Mouse (Mus musculus): Measurements from ENCODE around the gene Tppp.
A peak's percentile ranks its signal among the peaks of the same experiment; 100 is the strongest.
"Not testable (repeated sequence)": the region's sequence is repeated elsewhere in the genome, so short reads cannot be mapped to it uniquely, and the experiment has no call there.

Gene Tppp

DNA sequence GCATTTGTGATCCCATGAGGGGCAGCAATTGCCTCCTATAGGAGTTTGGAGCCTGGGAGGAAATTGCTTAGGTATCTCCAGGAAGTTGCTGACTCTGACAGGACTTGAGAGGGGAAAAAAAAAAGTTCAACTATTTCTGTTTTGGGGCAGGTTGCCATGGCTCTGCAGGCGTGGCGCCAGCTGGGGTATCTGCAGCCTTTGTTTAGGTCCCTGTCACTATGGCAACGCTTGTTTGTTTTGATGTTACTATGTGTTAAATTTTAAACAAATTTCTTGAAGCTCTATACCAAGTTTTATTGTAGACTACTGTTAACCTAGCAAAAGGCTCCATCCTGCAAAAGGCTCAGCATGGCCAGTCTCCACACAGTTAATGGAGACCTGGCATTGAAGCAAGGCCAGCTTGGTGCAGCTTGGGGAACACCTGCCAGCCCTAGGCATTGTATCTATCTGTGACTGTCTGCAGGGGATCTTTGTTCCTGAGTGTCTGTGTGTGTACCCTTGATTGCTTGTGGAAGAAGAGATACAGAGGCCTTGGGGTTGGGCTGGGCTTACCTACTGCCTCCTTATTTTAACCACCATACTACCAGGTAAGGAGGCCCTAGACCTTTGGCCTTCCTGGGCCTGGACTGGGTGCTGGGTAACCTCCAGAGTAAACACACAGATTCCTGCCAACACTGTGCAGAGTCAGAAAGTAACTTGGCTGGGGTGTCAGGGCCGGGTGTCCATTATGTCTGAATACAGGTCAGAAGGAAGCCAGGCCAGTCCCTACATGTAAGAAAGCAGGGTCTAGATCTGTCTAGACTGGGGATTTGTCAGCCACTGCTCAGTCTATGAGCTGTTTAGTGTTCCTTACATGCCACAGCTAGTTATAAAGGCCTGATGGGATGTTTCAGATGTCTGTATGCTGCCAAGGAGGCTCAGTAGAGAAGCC lies 16.2 kb downstream of the Tppp start:
- DNase-seq (ENCODE audit: low spot score in 2 of 2) = no peak

- no peak for DNase-seq (ENCODE audit: low spot score in 2 of 2)
Measured at GRCm38 (mm10) chr13:74026215-74026614, 17.0 kb downstream of the Tppp start.

DNA sequence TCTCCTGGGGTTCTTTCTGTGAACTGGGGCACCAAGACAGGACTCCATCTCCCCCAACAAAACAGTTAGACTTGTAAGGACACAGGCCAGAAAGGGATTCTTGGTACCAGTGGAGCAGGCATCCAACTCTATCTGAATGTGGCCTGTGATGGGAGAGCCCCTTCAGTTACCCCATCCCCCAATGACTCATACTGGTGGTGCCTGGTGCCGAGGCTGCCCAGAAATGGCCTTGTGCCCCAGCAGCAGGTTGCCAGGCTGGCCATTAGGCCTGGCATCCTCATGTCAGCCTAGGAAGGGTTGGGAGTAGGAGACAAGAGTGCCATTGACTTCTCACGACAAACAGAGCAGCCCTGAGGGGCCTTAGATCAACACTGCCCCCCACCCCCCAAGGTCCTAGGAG lies 18.9 kb downstream of the Tppp start:
- no peak for DNase-seq (ENCODE audit: low spot score in 2 of 2)

DNA sequence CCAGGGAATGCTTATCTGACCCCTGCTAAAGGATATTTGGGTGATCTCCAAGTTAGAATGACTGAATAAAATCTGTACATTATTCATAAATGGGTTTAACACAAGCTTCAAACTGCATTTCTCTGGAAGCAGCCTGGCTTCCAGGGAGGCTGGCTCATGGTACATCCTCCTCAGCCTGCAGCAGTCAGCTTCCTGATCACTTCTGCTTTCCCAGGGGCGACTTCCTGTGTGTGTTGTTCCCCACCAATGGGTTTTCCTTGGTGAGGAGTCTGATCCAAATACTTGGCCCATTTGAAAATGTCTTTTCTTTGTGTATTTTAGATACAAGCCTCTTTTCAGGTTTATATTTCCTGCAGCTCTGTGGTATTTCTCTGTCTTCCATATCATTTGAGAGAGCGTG lies 19.8 kb downstream of the Tppp start:
- no peak for DNase-seq (ENCODE audit: low spot score in 2 of 2)

GRCm38 (mm10) chr13:74030691-74031090 lies 21.5 kb downstream of the Tppp start:
- no peak for DNase-seq (ENCODE audit: low spot score in 2 of 2)

DNA sequence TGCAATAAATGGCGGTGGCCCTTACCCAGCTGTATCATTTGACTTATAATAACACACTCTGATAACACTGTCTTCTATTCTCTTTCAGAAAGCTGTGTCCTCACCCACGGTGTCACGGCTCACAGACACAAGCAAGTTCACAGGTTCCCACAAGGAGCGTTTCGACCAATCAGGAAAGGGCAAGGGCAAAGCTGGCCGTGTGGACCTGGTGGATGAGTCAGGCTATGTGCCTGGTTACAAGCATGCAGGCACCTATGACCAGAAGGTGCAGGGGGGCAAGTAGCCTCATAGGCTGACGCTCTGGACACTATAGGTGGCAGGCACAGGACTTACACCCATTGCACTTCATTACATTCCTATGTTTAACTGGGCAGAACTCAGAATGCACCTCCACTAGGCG lies 21.9 kb downstream of the Tppp start:
- DNase-seq (ENCODE audit: low spot score in 2 of 2) = no peak

DNA sequence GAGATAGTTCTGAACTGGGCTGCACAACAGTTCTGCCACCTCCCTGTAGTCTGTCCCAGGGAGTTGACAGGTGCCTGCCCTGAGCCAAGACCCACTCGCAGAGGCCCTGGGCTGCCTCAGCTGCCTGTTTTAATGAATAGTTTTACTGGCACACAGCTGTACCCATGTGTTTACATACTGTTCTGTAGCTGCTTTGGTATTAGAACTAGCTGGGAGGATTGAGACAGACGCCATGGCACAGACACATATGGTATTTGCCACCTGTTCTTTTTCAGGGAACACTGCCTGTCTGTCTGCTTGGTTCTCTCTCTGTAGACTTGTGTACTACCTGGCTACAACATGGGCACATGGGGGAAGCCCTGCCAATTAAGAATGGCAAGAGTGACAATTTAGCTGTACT lies 25.5 kb downstream of the Tppp start:
- DNase-seq (ENCODE audit: low spot score in 2 of 2) = no peak

DNA sequence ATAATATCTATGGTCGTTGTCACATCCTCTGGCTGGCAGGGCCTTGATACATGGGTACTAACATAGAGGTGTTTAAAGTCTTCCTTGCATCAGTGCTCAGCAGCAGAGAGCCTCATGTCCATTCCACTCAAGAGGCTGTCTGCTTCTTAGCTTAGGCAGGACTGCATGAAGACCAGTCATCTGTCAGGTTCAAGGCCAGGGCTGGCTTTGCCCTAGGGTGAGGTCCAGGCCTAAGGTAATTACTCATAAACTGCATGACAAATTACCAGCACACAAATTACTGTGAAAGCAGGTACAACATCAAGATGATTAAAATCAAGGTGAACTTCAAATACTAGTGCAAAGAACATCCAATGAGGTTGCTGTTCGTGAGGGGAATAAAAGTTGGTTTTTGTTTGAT lies 26.6 kb downstream of the Tppp start:
- no peak for DNase-seq (ENCODE audit: low spot score in 2 of 2)

GRCm38 (mm10) chr13:74039926-74040325 lies 30.7 kb downstream of the Tppp start:
- DNase-seq (ENCODE audit: low spot score in 2 of 2) = no peak

DNA sequence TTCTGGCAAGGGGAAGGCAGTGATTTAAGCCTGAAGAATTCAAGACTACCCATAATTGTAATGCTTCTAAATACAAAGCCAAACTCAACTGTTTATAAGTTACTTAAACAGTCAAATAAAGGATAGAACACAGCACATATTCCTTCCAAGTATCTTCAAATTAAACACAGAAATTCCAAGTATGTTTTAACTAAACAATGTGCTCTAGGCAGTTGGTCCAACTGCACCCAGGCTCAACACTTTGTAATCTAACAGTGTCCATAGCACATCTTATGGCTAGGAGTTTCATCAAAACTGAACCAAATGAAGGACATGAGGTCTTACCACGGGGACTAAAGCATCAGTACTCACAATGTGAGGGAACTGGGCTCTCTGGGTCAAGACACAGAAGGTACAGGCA lies 47.0 kb downstream of the Tppp start:
- DNase-seq (ENCODE audit: low spot score in 2 of 2) = no peak

DNA sequence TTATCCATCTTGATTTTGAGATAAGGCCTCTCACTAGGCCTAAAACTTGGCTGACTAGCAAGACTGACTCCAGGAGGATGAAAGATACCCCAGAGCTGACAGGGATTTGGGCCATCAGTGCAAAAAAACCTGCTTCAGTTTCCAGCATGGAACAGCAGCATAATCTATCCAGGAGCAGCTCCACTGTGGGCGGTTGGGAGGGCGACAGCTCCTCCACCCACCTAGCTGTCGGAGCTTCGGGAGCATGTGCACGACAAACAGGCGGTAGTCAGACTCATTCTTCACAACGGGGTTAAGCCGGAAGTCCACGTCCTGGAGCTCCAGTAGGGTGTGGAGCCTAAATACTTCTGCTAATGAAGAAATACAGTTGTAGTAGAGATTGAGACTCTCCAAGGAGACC lies 48.9 kb downstream of the Tppp start:
- DNase-seq (ENCODE audit: low spot score in 2 of 2) = peak in 1 of 2 experiments; percentile 20

GRCm38 (mm10) chr13:74061613-74062377 lies 52.6 kb downstream of the Tppp start, which contains the start of gene Cep72:
Gene Cep72, minus strand, starts transcription at chr13:74062299.
- peak; percentile 72 to 73 for DNase-seq (ENCODE audit: low spot score in 2 of 2)

GRCm38 (mm10) chr13:74062378-74063128 lies 53.3 kb downstream of the Tppp start:
- DNase-seq (ENCODE audit: low spot score in 2 of 2) = no peak

GRCm38 (mm10) chr13:74063340-74064050 lies 54.3 kb downstream of the Tppp start:
- DNase-seq (ENCODE audit: low spot score in 2 of 2) = no peak

DNA sequence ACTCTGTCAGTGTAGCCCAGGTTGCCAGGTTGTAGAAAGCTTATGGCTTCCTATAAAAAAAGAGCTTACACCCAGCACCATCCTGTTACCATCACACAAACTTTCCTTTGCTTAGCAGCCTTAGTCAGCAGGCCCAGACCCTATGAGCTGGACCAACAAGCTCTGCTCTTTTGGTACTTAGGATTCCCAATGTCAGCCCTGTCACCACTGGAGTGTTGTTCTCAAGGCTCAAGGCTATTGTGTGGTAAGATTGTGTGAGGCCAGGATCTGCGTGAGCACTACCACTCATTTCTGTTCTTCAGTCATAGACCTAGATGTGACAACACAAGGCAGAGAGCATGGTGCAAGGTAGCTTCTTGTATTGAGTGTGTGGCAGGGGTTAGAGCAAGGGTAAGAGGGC lies 57.4 kb downstream of the Tppp start:
- no peak for DNase-seq (ENCODE audit: low spot score in 2 of 2)

GRCm38 (mm10) chr13:74071244-74071643 lies 62.0 kb downstream of the Tppp start:
- not testable (repeated sequence) for DNase-seq (ENCODE audit: low spot score in 2 of 2)

GRCm38 (mm10) chr13:74071714-74072113 lies 62.5 kb downstream of the Tppp start:
- no peak for DNase-seq (ENCODE audit: low spot score in 2 of 2)

DNA sequence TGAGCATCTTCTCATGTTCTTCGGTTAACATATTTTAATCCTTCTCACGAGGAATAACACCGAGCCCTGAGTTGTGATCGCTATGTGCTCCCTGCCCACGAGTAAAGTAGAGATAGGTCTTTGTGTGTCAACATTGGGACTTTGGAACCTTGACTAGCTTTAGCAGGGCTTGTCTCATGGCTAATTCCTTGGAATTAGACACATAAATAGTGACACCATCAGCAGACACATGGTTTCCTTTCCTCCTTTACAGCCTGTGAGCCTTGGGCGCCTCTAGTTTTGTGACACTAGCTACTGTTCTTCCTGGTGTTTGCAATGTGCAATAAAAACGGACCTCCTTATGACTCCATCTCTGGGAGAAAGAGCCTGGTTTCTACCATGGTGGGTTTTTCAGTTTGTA lies 64.2 kb downstream of the Tppp start:
- no peak for DNase-seq (ENCODE audit: low spot score in 2 of 2)

Measured in right cerebral cortex, postnatal 36 days (tissue).